Mouse (Mus musculus): Measurements from ENCODE around the gene Mthfd1.

- TF ChIP-seq CTCF (IDR thresholded peaks at IDR 0.05; ENCODE audit: control insufficient read depth, insufficient read depth, insufficient read length), result no peak
- no peak for TF ChIP-seq MAX (IDR thresholded peaks at IDR 0.05)
These were observed 71.5 kb downstream of the Mthfd1 start for GRCm38 (mm10) chr12:76326437-76327220.
